ENCODE assay signal across 16 mouse cellular contexts in the genomic region with DNA sequence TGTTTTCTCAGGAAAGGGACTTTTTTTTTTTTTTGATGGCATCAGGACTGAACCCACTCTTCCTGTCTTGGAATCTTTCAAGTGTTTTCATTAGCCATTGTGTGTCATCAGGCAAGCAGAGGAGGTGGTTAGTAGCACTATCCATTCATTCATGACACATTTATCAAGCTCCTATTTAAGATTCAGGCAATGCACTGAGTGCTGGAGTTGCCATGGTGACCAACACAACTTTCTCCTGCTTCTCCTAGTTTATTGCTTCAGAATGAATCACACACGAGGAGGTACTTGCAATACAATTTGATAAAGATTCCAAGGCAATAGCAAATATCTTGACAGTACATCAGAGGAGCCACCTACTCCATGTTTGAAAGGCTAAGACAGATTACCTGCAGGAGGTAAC. TPM values are rescaled to one million over a fixed set of nuclear protein-coding genes. Genes with fewer than 3 reads are reported as not detected.
DNase-seq lines count a peak whose midpoint lies in the region; ATAC-seq and TF ChIP-seq lines count a peak whose summit lies in the region.
"Had no signal": no experiment of that assay in that cellular context is flagged by ENCODE, and none has a peak within 500 bp of the region (broad histone marks: within the 10 kb centered on the region; RNA-seq: fewer than 3 reads in every experiment).

No protein-coding gene starts in this region.

- peak; percentile 25 for DNase-seq in 3134 (ENCODE audit: extremely low read depth, insufficient read length, low spot score)
- peak; percentile 73 for DNase-seq in forebrain, postnatal 0 days
- no peak for DNase-seq in gastrocnemius, adult 2 months
- DNase-seq in thymus, adult 2 months, result no peak
- DNase-seq in c-Kit-positive CD71-positive TER-119-positive erythroid progenitor cells, embryonic 14.5 days (ENCODE audit: low spot score), result no peak
- DNase-seq: cerebellum, adult 11-12 months; heart, adult 2 months; kidney, adult 8-10 months; lung, postnatal 4 days had no signal

- peaks cover 12% of the 10 kb centered on the region for H3K4me1 ChIP-seq in forebrain, embryonic 12.5 days
- H3K4me1 ChIP-seq in forebrain, embryonic 13.5 days, result peaks cover 9% of the 10 kb centered on the region
- peaks cover 9% of the 10 kb centered on the region for H3K4me1 ChIP-seq in forebrain, postnatal 0 days (ENCODE audit: insufficient read depth)
- H3K4me1 ChIP-seq in thymus, adult 2 months (replicated peaks; ENCODE audit: control insufficient read depth, insufficient read depth, low read length), result peaks cover 2% of the 10 kb centered on the region
- H3K4me1 ChIP-seq: embryonic facial prominence, embryonic 13.5 days; limb, embryonic 15.5 days had no signal

- H3K4me2 ChIP-seq in forebrain, embryonic 12.5 days, result no peak overlapping the region
- no peak overlapping the region for H3K4me2 ChIP-seq in forebrain, embryonic 13.5 days
- H3K4me2 ChIP-seq in forebrain, postnatal 0 days (ENCODE audit: low read depth), result no peak overlapping the region
- H3K4me2 ChIP-seq: embryonic facial prominence, embryonic 13.5 days; limb, embryonic 15.5 days had no signal

- intact Hi-C loops in gastrocnemius, adult 2 months (cut with DNase I), result no loop called here

- no peaks in the 10 kb centered on the region for H3K27me3 ChIP-seq in forebrain, embryonic 12.5 days
- no peaks in the 10 kb centered on the region for H3K27me3 ChIP-seq in forebrain, embryonic 13.5 days
- H3K27me3 ChIP-seq in forebrain, postnatal 0 days (ENCODE audit: insufficient read depth, low read length), result no peaks in the 10 kb centered on the region
- H3K27me3 ChIP-seq in thymus, adult 2 months (ENCODE audit: control insufficient read depth, insufficient read depth, low read length), result no peaks in the 10 kb centered on the region
- H3K27me3 ChIP-seq: embryonic facial prominence, embryonic 13.5 days; limb, embryonic 15.5 days had no signal

- peak; percentile 53; the same call in 1 of the 2 replicates for ATAC-seq in forebrain, embryonic 12.5 days (ENCODE audit: low FRiP score)
- ATAC-seq in forebrain, embryonic 13.5 days, result no peak; the same call in 1 of the 2 replicates
- peak; percentile 94 for ATAC-seq in forebrain, postnatal 0 days
- ATAC-seq in megakaryocyte progenitor cell, adult 5-6 weeks (replicated peaks; ENCODE audit: poor library complexity), result peak; percentile 38; the same call in 1 of the 2 replicates

- H3K9ac ChIP-seq in forebrain, embryonic 12.5 days, result no peak overlapping the region
- no peak overlapping the region for H3K9ac ChIP-seq in forebrain, embryonic 13.5 days
- H3K9ac ChIP-seq in forebrain, postnatal 0 days, result no peak overlapping the region
- H3K9ac ChIP-seq: embryonic facial prominence, embryonic 13.5 days; limb, embryonic 15.5 days had no signal

- no peak overlapping the region for H3K4me3 ChIP-seq in forebrain, embryonic 12.5 days (replicated peaks)
- H3K4me3 ChIP-seq in forebrain, embryonic 13.5 days, result no peak overlapping the region
- no peak overlapping the region for H3K4me3 ChIP-seq in forebrain, postnatal 0 days (ENCODE audit: low read depth, low read length)
- H3K4me3 ChIP-seq in gastrocnemius, adult 2 months, result no peak overlapping the region
- no peak overlapping the region for H3K4me3 ChIP-seq in thymus, adult 2 months (ENCODE audit: control insufficient read depth, insufficient read depth, low read length)
- H3K4me3 ChIP-seq: embryonic facial prominence, embryonic 13.5 days; heart, adult 2 months; limb, embryonic 15.5 days had no signal

- no peak overlapping the region for H3K27ac ChIP-seq in forebrain, embryonic 12.5 days
- no peak overlapping the region for H3K27ac ChIP-seq in forebrain, embryonic 13.5 days
- peak overlapping the region; percentile 64; the same call in 1 of the 2 replicates for H3K27ac ChIP-seq in forebrain, postnatal 0 days (ENCODE audit: low read depth, low read length)
- no peak overlapping the region for H3K27ac ChIP-seq in gastrocnemius, adult 2 months
- H3K27ac ChIP-seq in thymus, adult 2 months (ENCODE audit: control insufficient read depth, insufficient read depth, low read length), result no peak overlapping the region
- H3K27ac ChIP-seq: embryonic facial prominence, embryonic 13.5 days; heart, adult 2 months; limb, embryonic 15.5 days had no signal

- TF ChIP-seq POLR2A in thymus, adult 2 months (IDR thresholded peaks at IDR 0.05; ENCODE audit: control insufficient read depth, extremely low read depth, insufficient read depth, low read length, poor library complexity), result no peak

- no peak for TF ChIP-seq CTCF in forebrain, postnatal 0 days (IDR thresholded peaks at IDR 0.05; ENCODE audit: low read depth)
- no peak for TF ChIP-seq CTCF in gastrocnemius, adult 2 months (IDR thresholded peaks at IDR 0.05)
- no peak for TF ChIP-seq CTCF in thymus, adult 2 months (IDR thresholded peaks at IDR 0.05; ENCODE audit: borderline replicate concordance, control insufficient read depth, extremely low read depth, insufficient read depth, low read length, poor library complexity)

- 21% methylated on average over 1 of the region's 1 CpGs for WGBS in forebrain, embryonic 12.5 days
- WGBS in forebrain, embryonic 13.5 days, result 13% methylated on average over 1 of the region's 1 CpGs
- WGBS in forebrain, postnatal 0 days, result 8% methylated on average over 1 of the region's 1 CpGs
- WGBS in thymus, adult 2 months, result 73% methylated on average over 1 of the region's 1 CpGs

- no peaks in the 10 kb centered on the region for H3K36me3 ChIP-seq in forebrain, embryonic 12.5 days (replicated peaks)
- no peaks in the 10 kb centered on the region for H3K36me3 ChIP-seq in forebrain, embryonic 13.5 days (ENCODE audit: poor library complexity, severe bottlenecking)
- no peaks in the 10 kb centered on the region for H3K36me3 ChIP-seq in forebrain, postnatal 0 days (ENCODE audit: insufficient read depth)
- H3K36me3 ChIP-seq in thymus, adult 2 months (ENCODE audit: control insufficient read depth, insufficient read depth, low read length), result no peaks in the 10 kb centered on the region
- H3K36me3 ChIP-seq: embryonic facial prominence, embryonic 13.5 days; limb, embryonic 15.5 days had no signal

- H3K9me3 ChIP-seq in forebrain, embryonic 12.5 days, result no peaks in the 10 kb centered on the region
- H3K9me3 ChIP-seq in forebrain, embryonic 13.5 days (replicated peaks), result no peaks in the 10 kb centered on the region
- H3K9me3 ChIP-seq in forebrain, postnatal 0 days (ENCODE audit: low read length), result no peaks in the 10 kb centered on the region
- H3K9me3 ChIP-seq: embryonic facial prominence, embryonic 13.5 days; limb, embryonic 15.5 days had no signal

RNA-seq across cellular contexts. Expression of gene Dnase2b, which starts 8.0 kb away (rescaled TPM):
- not detected in 2 replicates for polyA plus RNA-seq in forebrain, embryonic 12.5 days (2016; fragmentation: Nextera tagmentation; extraction: Ambion mirVana)
- not detected in 2 replicates for polyA plus RNA-seq in forebrain, embryonic 13.5 days (2015; fragmentation: Nextera tagmentation; extraction: Ambion mirVana)
- total RNA-seq in forebrain, postnatal 0 days (2014; rRNA removed), result not detected in 2 replicates
- not detected in 2 replicates for polyA plus RNA-seq in forebrain, postnatal 0 days (2015; fragmentation: Nextera tagmentation; extraction: Ambion mirVana)
- not detected in 2 replicates for total RNA-seq in megakaryocyte progenitor cell, adult 5-6 weeks (2015)
- total RNA-seq in megakaryocyte progenitor cell, adult 5-6 weeks (2017), result 0.14 TPM in 1 of 2 replicates, not detected in the other
- under 1 TPM in 1 of 2 experiments, not detected in 1; 0.14 TPM for total RNA-seq in gastrocnemius, adult 2 months (2021)
- polyA plus RNA-seq in thymus, adult 2 months (2012; rRNA removed), result not detected in 2 replicates
- total RNA-seq: heart, adult 2 months had no signal
- polyA plus RNA-seq: C2C12; heart, adult 2 months; testis, adult 2 months had no signal

RNA-seq across cellular contexts. Expression of gene Uox, which starts 37.1 kb away (rescaled TPM):
- not detected in 2 replicates for polyA plus RNA-seq in forebrain, embryonic 12.5 days (2016; fragmentation: Nextera tagmentation; extraction: Ambion mirVana)
- polyA plus RNA-seq in forebrain, embryonic 13.5 days (2015; fragmentation: Nextera tagmentation; extraction: Ambion mirVana), result not detected in 2 replicates
- 0.08 and 0.43 TPM in 2 replicates for total RNA-seq in forebrain, postnatal 0 days (2014; rRNA removed)
- 0.19 and 0.25 TPM in 2 replicates for polyA plus RNA-seq in forebrain, postnatal 0 days (2015; fragmentation: Nextera tagmentation; extraction: Ambion mirVana)
- total RNA-seq in megakaryocyte progenitor cell, adult 5-6 weeks (2015), result not detected in 2 replicates
- total RNA-seq in megakaryocyte progenitor cell, adult 5-6 weeks (2017), result not detected in 2 replicates
- total RNA-seq in gastrocnemius, adult 2 months (2021), result not detected
- polyA plus RNA-seq in thymus, adult 2 months (2012; rRNA removed), result 0.03 and 0.47 TPM in 2 replicates
- total RNA-seq: heart, adult 2 months had no signal
- polyA plus RNA-seq: C2C12; heart, adult 2 months had no signal

RNA-seq across cellular contexts. Expression of gene 4930503B20Rik, which starts 43.7 kb away (rescaled TPM):
- polyA plus RNA-seq in forebrain, embryonic 12.5 days (2016; fragmentation: Nextera tagmentation; extraction: Ambion mirVana), result not detected in 2 replicates
- not detected in 2 replicates for polyA plus RNA-seq in forebrain, embryonic 13.5 days (2015; fragmentation: Nextera tagmentation; extraction: Ambion mirVana)
- total RNA-seq in forebrain, postnatal 0 days (2014; rRNA removed), result not detected in 2 replicates
- polyA plus RNA-seq in forebrain, postnatal 0 days (2015; fragmentation: Nextera tagmentation; extraction: Ambion mirVana), result 0.12 TPM in 1 of 2 replicates, not detected in the other
- total RNA-seq in megakaryocyte progenitor cell, adult 5-6 weeks (2015), result not detected in 2 replicates
- 0.34 TPM in 1 of 2 replicates, not detected in the other for total RNA-seq in megakaryocyte progenitor cell, adult 5-6 weeks (2017)
- total RNA-seq in gastrocnemius, adult 2 months (2021), result not detected
- polyA plus RNA-seq in thymus, adult 2 months (2012; rRNA removed), result 0.05 TPM in 1 of 2 replicates, not detected in the other
- total RNA-seq: heart, adult 2 months had no signal
- polyA plus RNA-seq: C2C12; limb, embryonic 15.5 days had no signal

Comparison
In these comparisons a context has a peak if more than half of its experiments do, and no peak if none do; other contexts are left out.
1. DNase-seq: peak in 3134 (single experiment) and forebrain, postnatal 0 days (single experiment); none in gastrocnemius, adult 2 months (single experiment), thymus, adult 2 months (single experiment) and c-Kit-positive CD71-positive TER-119-positive erythroid progenitor cells, embryonic 14.5 days (single experiment).